Mouse (Mus musculus): ENCODE results near the gene Elp4.

The Elp4 gene

DNA sequence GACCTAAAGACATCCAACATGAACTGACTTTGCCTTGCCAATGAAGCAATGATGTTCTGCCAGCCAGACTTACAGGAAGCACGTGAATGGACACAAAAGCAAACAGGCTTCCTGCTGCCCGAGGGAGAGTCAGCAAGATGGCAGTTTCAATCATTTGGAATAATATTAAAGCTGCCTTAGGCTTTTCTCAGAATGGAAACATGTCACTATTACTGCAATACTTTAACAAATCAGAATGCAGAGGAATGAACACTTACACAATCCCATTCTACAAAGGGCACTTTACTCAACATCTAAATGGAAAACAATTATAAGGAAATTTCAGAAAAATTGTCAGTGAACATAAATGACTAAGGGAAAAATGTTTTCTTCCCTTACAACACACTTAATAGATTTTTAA lies 117.4 kb downstream of the Elp4 start:
- Histone ChIP-seq H3K4me3 (replicated peaks; ENCODE audit: low read length) (no peak overlapping the region), H3K9me3 (ENCODE audit: low read length) (no peaks in the 10 kb centered on the region), H3K36me3 (ENCODE audit: insufficient read depth, low read length) (no peaks in the 10 kb centered on the region), H3K4me1 (replicated peaks; ENCODE audit: low read depth, low read length) (no peaks in the 10 kb centered on the region), H3K27me3 (ENCODE audit: insufficient read depth, low read length) (no peaks in the 10 kb centered on the region)
- TF ChIP-seq POU5F1 (IDR thresholded peaks at IDR 0.05; ENCODE audit: borderline replicate concordance, low read length): no peak
- TF ChIP-seq NANOG (IDR thresholded peaks at IDR 0.05; ENCODE audit: borderline replicate concordance, low read length): no peak
- no peak for TF ChIP-seq CTCF (conservative IDR thresholded peaks at IDR 0.05; ENCODE audit: low read length)

DNA sequence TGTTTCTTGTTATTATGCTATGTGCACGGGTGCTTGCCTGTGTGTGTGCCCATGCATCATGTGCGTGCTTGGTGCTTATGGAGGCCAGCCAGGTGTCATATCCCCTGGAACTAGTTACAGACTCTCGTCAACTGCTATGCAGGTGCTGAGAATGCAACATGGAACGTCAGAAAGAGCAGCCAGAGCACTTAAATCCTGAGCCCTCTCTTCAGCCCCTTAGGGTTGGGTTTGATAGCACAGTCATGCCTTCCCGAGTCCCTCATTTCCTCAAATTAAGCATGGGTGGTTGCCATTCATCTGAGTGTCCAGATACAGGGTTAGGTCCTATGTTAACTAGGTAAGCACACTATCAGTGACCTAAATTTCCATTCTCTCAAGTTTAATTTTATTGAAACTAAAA lies 121.5 kb downstream of the Elp4 start:
- Histone ChIP-seq H3K4me1 (replicated peaks; ENCODE audit: low read depth, low read length) (no peaks in the 10 kb centered on the region), H3K36me3 (ENCODE audit: insufficient read depth, low read length) (no peaks in the 10 kb centered on the region), H3K27me3 (ENCODE audit: insufficient read depth, low read length) (no peaks in the 10 kb centered on the region), H3K4me3 (replicated peaks; ENCODE audit: low read length) (no peak overlapping the region), H3K9me3 (ENCODE audit: low read length) (no peaks in the 10 kb centered on the region)
- TF ChIP-seq CTCF (conservative IDR thresholded peaks at IDR 0.05; ENCODE audit: low read length): no peak
- no peak for TF ChIP-seq NANOG (IDR thresholded peaks at IDR 0.05; ENCODE audit: borderline replicate concordance, low read length)
- no peak for TF ChIP-seq POU5F1 (IDR thresholded peaks at IDR 0.05; ENCODE audit: borderline replicate concordance, low read length)

DNA sequence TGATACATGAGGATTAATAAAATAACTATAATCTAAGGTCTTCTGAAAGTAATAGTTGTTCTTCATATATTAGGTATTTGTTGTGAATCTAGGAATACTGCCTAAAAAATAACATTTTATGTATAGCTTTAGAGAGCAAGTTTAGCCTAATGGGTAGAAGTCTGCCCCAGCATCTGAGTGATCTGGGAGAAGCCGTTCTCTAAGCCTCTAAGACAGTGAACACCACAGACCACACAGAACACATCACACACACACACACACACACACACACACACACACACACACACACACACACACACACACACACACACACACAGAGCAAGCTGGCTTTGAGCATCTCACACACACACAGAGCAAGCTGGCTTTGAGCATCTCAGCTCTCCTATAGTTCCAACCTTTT lies 123.6 kb downstream of the Elp4 start:
- TF ChIP-seq CTCF (conservative IDR thresholded peaks at IDR 0.05; ENCODE audit: low read length) (no peak), NANOG (IDR thresholded peaks at IDR 0.05; ENCODE audit: borderline replicate concordance, low read length) (no peak), POU5F1 (IDR thresholded peaks at IDR 0.05; ENCODE audit: borderline replicate concordance, low read length) (no peak)
- H3K27me3 ChIP-seq (ENCODE audit: insufficient read depth, low read length): no peaks in the 10 kb centered on the region
- no peak overlapping the region for H3K4me3 ChIP-seq (replicated peaks; ENCODE audit: low read length)
- no peaks in the 10 kb centered on the region for H3K36me3 ChIP-seq (ENCODE audit: insufficient read depth, low read length)
- no peaks in the 10 kb centered on the region for H3K4me1 ChIP-seq (replicated peaks; ENCODE audit: low read depth, low read length)
- no peaks in the 10 kb centered on the region for H3K9me3 ChIP-seq (ENCODE audit: low read length)

DNA sequence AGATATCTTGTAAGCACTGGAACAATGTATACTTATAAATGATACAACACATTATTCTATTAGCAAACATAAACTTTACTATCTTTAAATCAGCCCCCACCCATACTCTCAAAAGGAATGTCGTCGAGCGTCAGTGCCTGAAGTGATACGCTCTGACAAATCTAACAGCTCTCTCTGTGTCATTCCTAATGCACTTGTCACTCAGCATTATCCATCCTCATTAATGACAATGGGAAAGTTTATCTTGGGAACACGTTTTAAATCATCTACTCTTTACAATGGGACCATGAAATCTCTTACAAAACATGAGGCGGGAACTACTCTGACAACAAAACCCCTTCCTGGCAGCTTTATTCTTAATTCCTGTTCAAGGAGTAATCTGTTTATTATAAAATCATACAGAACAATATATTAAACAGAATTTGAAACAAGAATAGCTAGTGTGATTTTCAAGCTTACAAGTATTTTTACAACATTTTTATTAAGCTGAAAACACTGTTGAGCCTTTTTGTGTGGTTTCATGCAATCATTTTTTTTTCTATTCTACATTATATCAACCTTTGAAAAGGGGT lies 125.0 kb downstream of the Elp4 start:
- Histone ChIP-seq H3K4me1 (replicated peaks; ENCODE audit: low read depth, low read length) (no peaks in the 10 kb centered on the region), H3K4me3 (replicated peaks; ENCODE audit: low read length) (no peak overlapping the region), H3K9me3 (ENCODE audit: low read length) (no peaks in the 10 kb centered on the region), H3K36me3 (ENCODE audit: insufficient read depth, low read length) (no peaks in the 10 kb centered on the region), H3K27me3 (ENCODE audit: insufficient read depth, low read length) (no peaks in the 10 kb centered on the region)
- TF ChIP-seq POU5F1 (IDR thresholded peaks at IDR 0.05; ENCODE audit: borderline replicate concordance, low read length): no peak
- no peak for TF ChIP-seq CTCF (conservative IDR thresholded peaks at IDR 0.05; ENCODE audit: low read length)
- no peak for TF ChIP-seq NANOG (IDR thresholded peaks at IDR 0.05; ENCODE audit: borderline replicate concordance, low read length)

DNA sequence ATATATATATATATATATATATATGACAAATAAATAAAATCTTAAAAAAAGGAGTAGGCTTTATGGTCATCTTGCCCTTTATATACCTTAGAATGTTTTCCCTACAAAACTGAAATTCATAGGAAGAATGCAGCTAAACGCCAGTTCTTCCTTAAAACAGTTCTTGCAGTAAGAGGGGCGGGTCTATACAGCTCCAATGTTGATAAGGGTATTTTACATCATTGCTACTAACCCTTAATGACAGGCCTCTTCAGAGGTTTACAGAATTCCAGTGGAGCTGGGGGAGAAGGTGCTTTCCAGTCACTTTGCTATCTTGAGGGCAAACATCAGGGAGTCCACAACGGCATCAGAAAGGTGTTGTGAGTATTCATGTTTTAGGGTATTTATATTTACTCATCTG lies 133.1 kb downstream of the Elp4 start:
- no peak overlapping the region for H3K4me3 ChIP-seq (replicated peaks; ENCODE audit: low read length)
- H3K9me3 ChIP-seq (ENCODE audit: low read length): no peaks in the 10 kb centered on the region
- H3K36me3 ChIP-seq (ENCODE audit: insufficient read depth, low read length): no peaks in the 10 kb centered on the region
- no peaks in the 10 kb centered on the region for H3K27me3 ChIP-seq (ENCODE audit: insufficient read depth, low read length)
- H3K4me1 ChIP-seq (replicated peaks; ENCODE audit: low read depth, low read length): no peaks in the 10 kb centered on the region
- TF ChIP-seq POU5F1 (IDR thresholded peaks at IDR 0.05; ENCODE audit: borderline replicate concordance, low read length): no peak
- TF ChIP-seq CTCF (conservative IDR thresholded peaks at IDR 0.05; ENCODE audit: low read length): no peak
- TF ChIP-seq NANOG (IDR thresholded peaks at IDR 0.05; ENCODE audit: borderline replicate concordance, low read length): no peak

DNA sequence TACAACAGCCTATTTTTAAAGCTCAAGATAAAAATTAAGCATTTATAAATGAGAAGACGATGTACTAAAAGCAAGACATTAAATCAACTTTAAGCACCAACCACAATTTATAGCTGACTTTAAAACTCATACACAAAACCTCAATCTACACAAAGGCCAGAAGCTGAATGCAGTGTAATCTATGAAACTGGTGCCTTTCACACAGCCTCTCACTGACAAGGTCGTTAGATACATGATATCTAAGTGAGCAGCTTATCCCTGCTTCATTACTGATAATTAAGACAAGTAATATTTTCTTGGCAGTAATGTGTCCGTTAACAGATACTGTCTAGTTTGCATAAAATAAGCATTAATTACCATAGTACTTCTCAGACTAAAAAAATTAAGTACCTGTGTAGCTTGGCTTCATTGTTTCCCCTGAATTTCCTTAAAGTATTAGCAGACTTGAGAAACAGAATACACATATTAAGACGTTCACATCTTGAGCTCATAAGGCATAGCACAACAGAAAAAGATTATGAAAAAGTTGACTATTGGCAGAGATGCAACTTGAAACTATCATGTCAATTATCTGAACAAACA lies 134.5 kb downstream of the Elp4 start:
- no peaks in the 10 kb centered on the region for H3K27me3 ChIP-seq (ENCODE audit: insufficient read depth, low read length)
- TF ChIP-seq POU5F1 (IDR thresholded peaks at IDR 0.05; ENCODE audit: borderline replicate concordance, low read length) (no peak), CTCF (conservative IDR thresholded peaks at IDR 0.05; ENCODE audit: low read length) (no peak), NANOG (IDR thresholded peaks at IDR 0.05; ENCODE audit: borderline replicate concordance, low read length) (no peak)
- no peaks in the 10 kb centered on the region for H3K36me3 ChIP-seq (ENCODE audit: insufficient read depth, low read length)
- no peak overlapping the region for H3K4me3 ChIP-seq (replicated peaks; ENCODE audit: low read length)
- H3K4me1 ChIP-seq (replicated peaks; ENCODE audit: low read depth, low read length): 0 out of 2 replicates have a peak, but pooled peaks cover 2% of the 10 kb centered on the region
- H3K9me3 ChIP-seq (ENCODE audit: low read length): no peaks in the 10 kb centered on the region

DNA sequence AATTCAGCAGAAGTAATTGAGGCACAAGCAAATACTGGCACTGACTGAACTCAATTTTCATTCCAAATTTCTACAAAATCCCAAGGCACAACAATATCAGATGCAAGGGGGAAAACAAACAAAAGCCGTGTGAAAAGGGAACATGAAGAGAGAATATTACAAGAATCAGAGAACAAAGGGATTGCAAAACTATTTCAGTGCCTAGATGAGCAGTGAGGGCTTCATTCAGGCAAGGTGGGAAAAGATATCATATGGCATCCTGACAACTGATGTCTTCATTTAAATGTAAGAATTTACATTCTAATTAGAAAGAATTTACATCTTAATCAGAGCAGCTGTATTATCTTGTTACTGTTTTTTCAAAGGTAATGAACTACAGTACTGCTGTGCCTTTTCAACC lies 150.9 kb downstream of the Elp4 start:
- H3K9me3 ChIP-seq (ENCODE audit: low read length): no peaks in the 10 kb centered on the region
- no peaks in the 10 kb centered on the region for H3K27me3 ChIP-seq (ENCODE audit: insufficient read depth, low read length)
- H3K36me3 ChIP-seq (ENCODE audit: insufficient read depth, low read length): no peaks in the 10 kb centered on the region
- TF ChIP-seq POU5F1 (IDR thresholded peaks at IDR 0.05; ENCODE audit: borderline replicate concordance, low read length): no peak
- no peak for TF ChIP-seq NANOG (IDR thresholded peaks at IDR 0.05; ENCODE audit: borderline replicate concordance, low read length)
- no peak for TF ChIP-seq CTCF (conservative IDR thresholded peaks at IDR 0.05; ENCODE audit: low read length)
- H3K4me1 ChIP-seq (replicated peaks; ENCODE audit: low read depth, low read length): no peaks in the 10 kb centered on the region
- H3K4me3 ChIP-seq (replicated peaks; ENCODE audit: low read length): no peak overlapping the region

DNA sequence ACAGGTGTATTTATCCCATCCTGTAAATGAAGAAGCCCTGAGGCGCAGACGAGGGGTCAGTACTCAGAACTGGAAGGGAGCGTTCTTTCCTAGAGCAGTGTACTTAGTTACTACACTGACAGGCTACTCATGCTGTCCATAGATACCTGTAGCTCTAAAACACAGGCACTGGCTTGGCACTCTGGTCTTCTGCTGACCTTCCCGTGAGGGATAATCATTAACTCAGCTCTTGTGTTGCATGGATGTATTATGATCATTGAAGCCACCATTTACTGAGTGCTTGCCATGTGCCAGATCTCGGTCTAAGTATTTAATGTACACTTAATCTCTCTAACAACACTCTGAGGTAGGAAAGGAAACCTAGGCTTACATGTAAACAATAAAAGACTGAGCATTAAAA lies 155.3 kb downstream of the Elp4 start:
- no peak for TF ChIP-seq NANOG (IDR thresholded peaks at IDR 0.05; ENCODE audit: borderline replicate concordance, low read length)

DNA sequence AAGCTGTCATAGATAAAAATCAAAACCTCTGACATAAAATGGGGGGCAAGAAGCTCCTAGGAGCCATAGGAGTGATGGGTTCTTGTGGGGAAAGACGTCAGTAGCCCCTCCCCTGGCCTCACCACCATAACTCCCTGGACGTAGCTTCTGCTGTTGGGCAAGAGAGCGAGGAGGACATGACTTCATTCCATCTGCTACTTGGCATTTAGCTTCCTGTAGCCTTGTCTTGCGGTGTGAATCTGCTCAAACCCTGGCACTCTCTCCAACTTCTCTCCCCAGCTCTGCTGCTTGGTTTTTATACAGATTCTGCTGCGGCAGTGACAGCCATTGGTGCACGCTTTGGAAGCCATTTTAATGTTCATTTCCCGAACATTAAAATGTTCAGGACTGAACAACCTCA lies 157.5 kb downstream of the Elp4 start:
- no peaks in the 10 kb centered on the region for H3K4me1 ChIP-seq (replicated peaks; ENCODE audit: low read depth, low read length)
- no peaks in the 10 kb centered on the region for H3K36me3 ChIP-seq (ENCODE audit: insufficient read depth, low read length)
- no peaks in the 10 kb centered on the region for H3K27me3 ChIP-seq (ENCODE audit: insufficient read depth, low read length)
- no peak overlapping the region for H3K4me3 ChIP-seq (replicated peaks; ENCODE audit: low read length)
- H3K9me3 ChIP-seq (ENCODE audit: low read length): no peaks in the 10 kb centered on the region
- no peak for TF ChIP-seq CTCF (conservative IDR thresholded peaks at IDR 0.05; ENCODE audit: low read length)
- no peak for TF ChIP-seq NANOG (IDR thresholded peaks at IDR 0.05; ENCODE audit: borderline replicate concordance, low read length)
- TF ChIP-seq POU5F1 (IDR thresholded peaks at IDR 0.05; ENCODE audit: borderline replicate concordance, low read length): no peak

More for the DNA sequence above, 155.3 kb downstream of the Elp4 start:
- H3K9me3 ChIP-seq (ENCODE audit: low read length): no peaks in the 10 kb centered on the region
- H3K36me3 ChIP-seq (ENCODE audit: insufficient read depth, low read length): no peaks in the 10 kb centered on the region
- no peak overlapping the region for H3K4me3 ChIP-seq (replicated peaks; ENCODE audit: low read length)
- H3K4me1 ChIP-seq (replicated peaks; ENCODE audit: low read depth, low read length): no peaks in the 10 kb centered on the region
- H3K27me3 ChIP-seq (ENCODE audit: insufficient read depth, low read length): no peaks in the 10 kb centered on the region

All from E14TG2a.4 (cell line).